Mouse (Mus musculus) myocyte (in vitro differentiated cells): ENCODE results near the gene Armc9. TPM values are rescaled to one million over a fixed set of nuclear protein-coding genes. Genes with fewer than 3 reads are reported as not detected.

Experiments used
- H3K27me3 ChIP-seq: one replicate; pipeline ENCODE4 v1.6.1; 2011; ENCODE audit not compliant: control insufficient read depth, insufficient read depth, insufficient read length
- H3K36me3 ChIP-seq: one replicate; pipeline ENCODE4 v1.6.1; 2011; ENCODE audit not compliant: control insufficient read depth, insufficient read depth
- H3K4me2 ChIP-seq: one replicate; pipeline ENCODE4 v1.6.1; 2011; ENCODE audit warnings: low read depth, control low read depth
- H3K4me3 ChIP-seq: one replicate; pipeline ENCODE4 v1.5.1; 2011; ENCODE audit warnings: mild to moderate bottlenecking, control low read depth, moderate library complexity
- H3K79me2 ChIP-seq: one replicate; pipeline ENCODE4 v1.6.1; 2011; ENCODE audit not compliant: control insufficient read depth, insufficient read depth
- H3ac ChIP-seq: one replicate; pipeline ENCODE4 v1.6.1; 2011; ENCODE audit not compliant: control insufficient read depth, insufficient read length
- CEBPB ChIP-seq: IDR thresholded peaks from 2 replicates; pipeline ENCODE4 v1.6.1; 2011; ENCODE audit warnings: mild to moderate bottlenecking, moderate library complexity; ENCODE audit not compliant: poor library complexity, insufficient read depth, severe bottlenecking
- E2F4 ChIP-seq: IDR thresholded peaks from one replicate; pipeline ENCODE4 v1.6.1; 2011; ENCODE audit warnings: mild to moderate bottlenecking, control low read depth, moderate library complexity; ENCODE audit not compliant: insufficient read depth
- MAX ChIP-seq: IDR thresholded peaks from one replicate; pipeline ENCODE4 v1.6.1; 2011; ENCODE audit warnings: low read depth, mild to moderate bottlenecking, control low read depth
- MYOD1 ChIP-seq, 3 experiments: IDR thresholded peaks; one replicate each; pipeline ENCODE4 v1.6.1; 2011; ENCODE audit warnings: control low read depth in 2 of 3, low read depth in 2 of 3, mild to moderate bottlenecking in 2 of 3, moderate library complexity in 1 of 3; ENCODE audit not compliant: insufficient read length in 2 of 3, control insufficient read depth in 1 of 3
- MYOG ChIP-seq, 3 experiments: IDR thresholded peaks; one replicate each; pipeline ENCODE4 v1.6.1; 2011; ENCODE audit warnings: control low read depth in 2 of 3, low read depth in 2 of 3, mild to moderate bottlenecking in 2 of 3; ENCODE audit not compliant: insufficient read length in 2 of 3, control insufficient read depth in 1 of 3, insufficient read depth in 1 of 3
- POLR2A ChIP-seq: IDR thresholded peaks from one replicate; pipeline ENCODE4 v1.6.1; 2011; ENCODE audit warnings: low read depth, mild to moderate bottlenecking, control low read depth, moderate library complexity; ENCODE audit not compliant: insufficient read length
- POLR2AphosphoS2 ChIP-seq: IDR thresholded peaks from one replicate; pipeline ENCODE4 v1.6.1; 2011; ENCODE audit warnings: low read depth, control low read depth; ENCODE audit not compliant: insufficient read length
- REST ChIP-seq: IDR thresholded peaks from one replicate; pipeline ENCODE4 v1.6.1; 2011; ENCODE audit warnings: mild to moderate bottlenecking, control low read depth, moderate library complexity; ENCODE audit not compliant: insufficient read depth, insufficient read length
- SRF ChIP-seq: IDR thresholded peaks from one replicate; pipeline ENCODE4 v1.6.1; 2011; ENCODE audit warnings: low read depth; ENCODE audit not compliant: control insufficient read depth, insufficient read length
- TCF12 ChIP-seq: IDR thresholded peaks from one replicate; pipeline ENCODE4 v1.6.1; 2011; ENCODE audit warnings: mild to moderate bottlenecking, control low read depth; ENCODE audit not compliant: poor library complexity, insufficient read depth, severe bottlenecking
- TCF3 ChIP-seq: IDR thresholded peaks from one replicate; pipeline ENCODE4 v1.6.1; 2011; ENCODE audit warnings: low read depth, control low read depth; ENCODE audit not compliant: insufficient read length
- USF1 ChIP-seq: IDR thresholded peaks from one replicate; pipeline ENCODE4 v1.6.1; 2011; ENCODE audit warnings: low read depth, mild to moderate bottlenecking, control low read depth, moderate library complexity
- polyA plus RNA-seq: library from polyadenylated mRNA; unstranded; fragments of >200 nt; fragmentation: generic; extraction: Trizol; gene quantifications from one replicate; pipeline ENCODE4 v1.2.1, GENCODE M21; 2012; ENCODE audit warnings: missing spikeins

The Armc9 gene
- polyA plus RNA-seq, 1 experiment = 6.4 TPM

DNA sequence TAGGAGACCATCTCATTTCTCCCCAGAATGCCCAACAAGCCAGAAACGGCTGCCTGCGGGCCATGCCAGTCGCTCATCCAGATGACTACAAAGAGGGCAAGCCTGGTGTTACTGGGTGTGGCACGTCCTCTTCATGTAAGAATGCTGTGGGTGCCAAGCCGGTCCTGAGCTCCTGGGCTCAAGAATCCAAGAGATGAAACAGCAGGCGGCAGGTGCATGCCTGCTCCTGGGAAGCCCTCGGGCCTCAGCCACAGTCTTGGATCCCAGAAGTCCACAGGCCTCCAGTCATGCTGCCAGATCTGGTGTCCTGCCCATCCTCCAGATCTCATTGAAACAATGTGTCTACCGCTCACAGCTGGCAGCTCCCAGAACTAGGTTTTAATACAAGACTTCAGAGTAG, 102.6 kb downstream of the Armc9 start:
- Histone ChIP-seq H3ac (no peak overlapping the region), H3K27me3 (no peaks in the 10 kb centered on the region), H3K4me2 (no peak overlapping the region), H3K79me2 (no peaks in the 10 kb centered on the region), H3K4me3 (no peak overlapping the region), H3K36me3 (no peaks in the 10 kb centered on the region)
- no peak for TF ChIP-seq E2F4
- TF ChIP-seq REST = no peak
- TF ChIP-seq MYOD1 (IDR thresholded peaks at IDR 0.05; ENCODE audit: control insufficient read depth in 1 of 3, insufficient read length in 2 of 3, low read depth in 2 of 3) = peak in 2 of 3 experiments; percentile 14 to 51
- no peak for TF ChIP-seq MAX
- no peak for TF ChIP-seq TCF3
- TF ChIP-seq USF1 = no peak
- peak in 1 of 3 experiments; percentile 63 for TF ChIP-seq MYOG (IDR thresholded peaks at IDR 0.05; ENCODE audit: control insufficient read depth in 1 of 3, insufficient read depth in 1 of 3, insufficient read length in 2 of 3, low read depth in 2 of 3)
- TF ChIP-seq SRF = no peak

GRCm38 (mm10) chr1:86258171-86258824, 103.7 kb downstream of the Armc9 start:
- H3K4me2 ChIP-seq = no peak overlapping the region
- TF ChIP-seq MAX (no peak), POLR2A (no peak), TCF12 (no peak), POLR2AphosphoS2 (no peak), MYOG (IDR thresholded peaks at IDR 0.05; ENCODE audit: control insufficient read depth in 1 of 3, insufficient read depth in 1 of 3, insufficient read length in 2 of 3, low read depth in 2 of 3) (no peak), CEBPB (no peak), REST (no peak), MYOD1 (IDR thresholded peaks at IDR 0.05; ENCODE audit: control insufficient read depth in 1 of 3, insufficient read length in 2 of 3, low read depth in 2 of 3) (no peak), USF1 (no peak), E2F4 (no peak), TCF3 (no peak), SRF (no peak)
- no peak overlapping the region for H3ac ChIP-seq
- no peak overlapping the region for H3K4me3 ChIP-seq
- H3K36me3 ChIP-seq = no peaks in the 10 kb centered on the region
- no peaks in the 10 kb centered on the region for H3K27me3 ChIP-seq
- H3K79me2 ChIP-seq = no peaks in the 10 kb centered on the region

DNA sequence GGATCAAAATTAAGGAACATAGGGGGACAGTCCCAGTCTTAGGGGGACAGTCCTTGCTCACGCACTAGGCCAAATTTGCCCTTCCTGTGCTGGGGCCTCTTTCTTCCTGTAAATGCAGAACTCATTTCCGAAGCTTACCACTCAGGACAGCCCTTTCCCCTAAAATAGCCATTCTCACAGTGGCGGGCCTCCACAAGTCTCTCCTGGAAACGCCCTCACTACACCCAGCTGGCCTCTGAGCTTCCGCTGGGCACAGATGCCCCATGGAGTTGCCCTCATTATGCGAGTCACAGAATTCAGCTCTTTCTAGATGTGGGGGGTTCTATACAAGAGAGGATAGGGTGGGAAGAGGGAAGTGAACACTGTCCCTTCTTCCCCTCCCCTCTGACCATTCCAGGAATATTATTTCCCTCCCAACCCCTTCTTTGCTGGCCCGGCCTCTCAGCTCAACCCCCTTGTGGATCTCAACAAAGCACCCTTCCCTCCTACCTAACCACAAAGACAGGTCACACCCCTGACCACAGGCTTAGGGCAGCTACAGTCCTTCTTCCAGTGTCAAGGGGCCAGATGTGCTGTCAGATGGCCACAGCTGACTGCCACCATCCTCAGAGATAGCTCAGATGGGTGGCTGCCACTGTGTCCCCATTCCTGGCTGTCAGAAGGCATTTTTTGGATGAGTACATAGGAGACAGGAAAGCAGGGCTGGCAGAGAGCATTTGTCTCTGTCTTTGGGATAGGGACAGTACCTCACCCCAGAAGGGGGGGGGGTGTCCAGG, 109.2 kb downstream of the Armc9 start:
- Histone ChIP-seq H3K27me3 (no peaks in the 10 kb centered on the region), H3K4me2 (peak overlapping the region; percentile 58), H3K4me3 (no peak overlapping the region), H3K36me3 (no peaks in the 10 kb centered on the region), H3K79me2 (no peaks in the 10 kb centered on the region), H3ac (no peak overlapping the region)
- no peak for TF ChIP-seq TCF3
- TF ChIP-seq MAX = no peak
- no peak for TF ChIP-seq TCF12
- no peak for TF ChIP-seq SRF
- no peak for TF ChIP-seq USF1
- TF ChIP-seq POLR2AphosphoS2 = no peak
- peak in 1 of 3 experiments; percentile 29 for TF ChIP-seq MYOG (IDR thresholded peaks at IDR 0.05; ENCODE audit: control insufficient read depth in 1 of 3, insufficient read depth in 1 of 3, insufficient read length in 2 of 3, low read depth in 2 of 3)
- TF ChIP-seq REST = no peak
- no peak for TF ChIP-seq CEBPB
- TF ChIP-seq POLR2A = no peak
- TF ChIP-seq MYOD1 (IDR thresholded peaks at IDR 0.05; ENCODE audit: control insufficient read depth in 1 of 3, insufficient read length in 2 of 3, low read depth in 2 of 3) = peak in 1 of 3 experiments; percentile 32

GRCm38 (mm10) chr1:86265060-86265459, 110.5 kb downstream of the Armc9 start:
- Histone ChIP-seq H3ac (no peak overlapping the region), H3K79me2 (no peaks in the 10 kb centered on the region)
- TF ChIP-seq MAX = no peak
- TF ChIP-seq POLR2A = no peak
- TF ChIP-seq TCF12 = no peak
- no peak for TF ChIP-seq MYOG (IDR thresholded peaks at IDR 0.05; ENCODE audit: control insufficient read depth in 1 of 3, insufficient read depth in 1 of 3, insufficient read length in 2 of 3, low read depth in 2 of 3)
- TF ChIP-seq CEBPB = no peak
- TF ChIP-seq POLR2AphosphoS2 = no peak
- no peak for TF ChIP-seq MYOD1 (IDR thresholded peaks at IDR 0.05; ENCODE audit: control insufficient read depth in 1 of 3, insufficient read length in 2 of 3, low read depth in 2 of 3)
- no peak for TF ChIP-seq E2F4
- TF ChIP-seq TCF3 = no peak

More at GRCm38 (mm10) chr1:86265060-86265459, 110.5 kb downstream of the Armc9 start:
- H3K36me3 ChIP-seq = no peaks in the 10 kb centered on the region
- no peaks in the 10 kb centered on the region for H3K27me3 ChIP-seq
- H3K4me3 ChIP-seq = no peak overlapping the region
- no peak overlapping the region for H3K4me2 ChIP-seq
